Mouse (Mus musculus) intestine, postnatal 0 days (tissue): ENCODE results near the gene Dhrs9. TPM values are rescaled to one million over a fixed set of nuclear protein-coding genes. Genes with fewer than 3 reads are reported as not detected.
A peak's percentile ranks its signal among the peaks of the same experiment; 100 is the strongest.

ENCODE experiments used
- ATAC-seq: fragments of 200-750 bp; cut with Nextera tagmentation; 2 replicates; pipeline ENCODE4 v1.8.0; 2017; ENCODE audit warnings: mild to moderate bottlenecking, moderate TSS enrichment, moderate library complexity
- H3K27ac ChIP-seq: fragments of 300-500 bp; sonication (generic); 2 replicates; pipeline ENCODE4 v1.5.1; 2014; ENCODE audit warnings: mild to moderate bottlenecking, low read depth, low read length, moderate library complexity
- H3K27me3 ChIP-seq: fragments of 300-500 bp; sonication (generic); replicated peaks from 2 replicates; pipeline ENCODE4 v1.6.1; 2014; ENCODE audit warnings: low read length, mixed read lengths; ENCODE audit not compliant: control insufficient read depth, insufficient read depth
- H3K36me3 ChIP-seq: fragments of 300-500 bp; sonication (generic); 2 replicates; pipeline ENCODE4 v1.6.1; 2014; ENCODE audit warnings: mild to moderate bottlenecking, moderate library complexity; ENCODE audit not compliant: control insufficient read depth, insufficient read depth
- H3K4me1 ChIP-seq: fragments of 300-500 bp; sonication (generic); replicated peaks from 2 replicates; pipeline ENCODE4 v1.6.1; 2014; ENCODE audit warnings: antibody characterized with exemption, low read length, mixed read lengths; ENCODE audit not compliant: control insufficient read depth, insufficient read depth
- H3K4me2 ChIP-seq: fragments of 300-500 bp; sonication (generic); replicated peaks from 2 replicates; pipeline ENCODE4 v1.6.1; 2014; ENCODE audit warnings: low read depth, mild to moderate bottlenecking, moderate library complexity
- H3K4me3 ChIP-seq: fragments of 300-500 bp; sonication (generic); 2 replicates; pipeline ENCODE4 v1.5.1; 2014; ENCODE audit warnings: low read depth, low read length
- H3K9ac ChIP-seq: fragments of 300-500 bp; sonication (generic); 2 replicates; pipeline ENCODE4 v1.6.1; 2014; ENCODE audit warnings: mild to moderate bottlenecking, low read depth, low read length
- H3K9me3 ChIP-seq: fragments of 300-500 bp; sonication (generic); 2 replicates; pipeline ENCODE4 v1.6.1; 2016; ENCODE audit warnings: mixed run types; ENCODE audit not compliant: control insufficient read depth
- CTCF ChIP-seq: sonication (generic); IDR thresholded peaks from 2 replicates; pipeline ENCODE4 v1.5.1; 2016; ENCODE audit warnings: low read depth, mild to moderate bottlenecking, control low read depth, antibody characterized with exemption, moderate library complexity
- WGBS: fragments of 180-500 bp; shearing (Covaris S2); extraction: QIAGEN DNeasy Blood & Tissue Kit; methylation state at CpG from one replicate; pipeline ENCODE4 v1.1.7; 2014; 5-methylcytosine and 5-hydroxymethylcytosine counted together
- polyA plus RNA-seq: library from polyadenylated mRNA; unstranded; fragments of >200 nt; fragmentation: Nextera tagmentation; extraction: Ambion mirVana; gene quantifications from 2 replicates; pipeline ENCODE4 v1.2.1, GENCODE M21; 2015

Gene Dhrs9
- polyA plus RNA-seq, 1 experiment from 2014 or later: 2.2 TPM

DNA sequence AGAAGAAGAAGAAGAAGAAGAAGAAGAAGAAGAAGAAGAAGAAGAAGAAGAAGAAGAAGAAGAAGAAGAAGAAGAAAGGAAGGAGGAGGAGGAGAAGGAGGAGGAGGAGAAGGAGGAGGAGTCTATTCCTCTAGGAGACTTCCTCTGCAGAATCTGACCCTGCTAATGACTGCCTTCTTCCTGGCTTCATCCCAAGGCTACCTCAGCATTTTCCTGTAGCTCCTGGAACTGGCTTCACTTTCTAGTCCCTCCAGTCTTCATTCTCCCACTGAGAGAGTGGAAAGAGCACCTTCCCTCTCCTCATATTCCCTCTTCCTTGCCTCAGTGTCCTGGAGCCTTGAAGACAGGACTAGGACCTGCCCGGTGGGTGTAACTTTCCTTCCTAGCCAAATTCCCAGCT, 15.0 kb upstream of the Dhrs9 start:
- H3K27ac ChIP-seq: no peak overlapping the region
- H3K36me3 ChIP-seq: no peaks in the 10 kb centered on the region
- H3K4me1 ChIP-seq: no peaks in the 10 kb centered on the region
- no peaks in the 10 kb centered on the region for H3K27me3 ChIP-seq
- no peak overlapping the region for H3K4me2 ChIP-seq
- WGBS: 100% methylated on average over 1 of the region's 1 CpGs
- TF ChIP-seq CTCF: no peak
- ATAC-seq: no peak
- no peaks in the 10 kb centered on the region for H3K9me3 ChIP-seq
- no peak overlapping the region for H3K9ac ChIP-seq
- no peak overlapping the region for H3K4me3 ChIP-seq

DNA sequence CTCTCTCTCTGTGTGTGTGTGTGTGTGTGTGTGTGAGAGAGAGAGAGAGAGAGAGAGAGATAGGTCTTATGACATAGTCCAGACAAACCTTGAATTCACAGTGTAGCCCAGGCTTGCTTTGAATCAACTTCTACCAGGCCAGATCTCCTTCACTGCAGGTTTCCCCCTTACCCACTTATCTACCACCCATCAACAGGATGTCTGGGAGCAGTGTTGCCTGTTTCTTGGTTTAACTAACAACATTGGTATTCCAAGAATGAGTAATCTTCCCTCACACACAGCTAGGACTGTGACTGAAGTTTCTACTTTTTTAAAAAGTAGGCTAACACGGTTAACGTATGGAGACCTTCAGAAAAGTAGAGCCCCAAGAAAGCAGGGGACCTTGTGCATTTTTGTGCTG, 3.5 kb upstream of the Dhrs9 start:
- H3K27ac ChIP-seq: no peak overlapping the region
- H3K9me3 ChIP-seq: no peaks in the 10 kb centered on the region
- H3K9ac ChIP-seq: no peak overlapping the region
- no peaks in the 10 kb centered on the region for H3K4me1 ChIP-seq
- 67% methylated on average over 2 of the region's 2 CpGs for WGBS
- H3K4me3 ChIP-seq: no peak overlapping the region
- H3K27me3 ChIP-seq: no peaks in the 10 kb centered on the region
- no peak for ATAC-seq
- H3K36me3 ChIP-seq: no peaks in the 10 kb centered on the region
- no peak for TF ChIP-seq CTCF
- no peak overlapping the region for H3K4me2 ChIP-seq

DNA sequence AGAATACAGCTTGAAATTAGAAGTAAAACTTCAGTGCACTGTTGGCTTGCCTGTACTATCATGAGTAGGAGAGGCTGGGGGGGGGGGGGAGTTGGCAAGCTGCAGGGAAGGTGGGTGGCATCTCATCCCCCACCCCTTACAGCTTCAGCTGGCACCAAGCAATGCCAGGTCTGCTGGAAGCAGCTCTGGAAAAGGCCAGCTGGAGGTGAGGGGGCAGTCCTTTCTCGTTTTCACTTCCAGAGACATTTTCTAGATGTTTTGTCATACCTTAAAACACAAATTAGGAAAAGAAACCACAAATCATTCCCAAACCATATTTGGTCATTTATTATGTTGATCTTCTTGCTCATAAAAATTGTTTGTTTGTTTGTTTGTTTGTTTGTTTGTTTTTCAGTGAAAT, 444 bp upstream of the Dhrs9 start:
- TF ChIP-seq CTCF: no peak
- no peaks in the 10 kb centered on the region for H3K9me3 ChIP-seq
- WGBS: 83% methylated on average over 1 of the region's 1 CpGs

DNA sequence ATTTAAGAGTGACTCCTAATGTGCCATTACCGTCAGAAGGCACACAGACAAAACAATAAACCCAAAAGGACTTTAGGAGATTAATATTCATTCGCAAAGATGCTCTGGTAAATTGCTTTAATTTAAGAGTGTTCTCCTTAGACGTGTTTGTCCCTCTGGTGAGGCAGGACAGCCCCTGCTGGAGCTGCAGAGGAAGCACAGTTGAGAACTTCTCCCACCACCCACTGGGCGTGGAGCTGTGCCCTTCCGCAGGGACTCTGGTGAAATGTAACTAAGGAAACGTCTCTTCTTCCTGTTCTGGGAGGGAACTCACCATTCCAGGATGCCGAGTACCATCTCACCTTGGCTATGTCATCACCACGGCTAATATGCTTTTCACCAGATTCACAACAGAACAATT, 1.5 kb downstream of the Dhrs9 start:
- no peaks in the 10 kb centered on the region for H3K36me3 ChIP-seq
- peak; percentile 56 for TF ChIP-seq CTCF
- no peak overlapping the region for H3K9ac ChIP-seq
- no peaks in the 10 kb centered on the region for H3K9me3 ChIP-seq
- H3K4me3 ChIP-seq: no peak overlapping the region
- 46% methylated on average over 8 of the region's 8 CpGs for WGBS
- ATAC-seq: no peak
- H3K4me1 ChIP-seq: no peaks in the 10 kb centered on the region
- H3K27ac ChIP-seq: no peak overlapping the region
- H3K4me2 ChIP-seq: no peak overlapping the region
- no peaks in the 10 kb centered on the region for H3K27me3 ChIP-seq

More for the DNA sequence above, 444 bp upstream of the Dhrs9 start:
- H3K4me2 ChIP-seq: no peak overlapping the region
- no peak overlapping the region for H3K27ac ChIP-seq
- ATAC-seq: no peak
- H3K27me3 ChIP-seq: no peaks in the 10 kb centered on the region
- H3K36me3 ChIP-seq: no peaks in the 10 kb centered on the region
- H3K9ac ChIP-seq: no peak overlapping the region
- H3K4me3 ChIP-seq: no peak overlapping the region
- no peaks in the 10 kb centered on the region for H3K4me1 ChIP-seq

DNA sequence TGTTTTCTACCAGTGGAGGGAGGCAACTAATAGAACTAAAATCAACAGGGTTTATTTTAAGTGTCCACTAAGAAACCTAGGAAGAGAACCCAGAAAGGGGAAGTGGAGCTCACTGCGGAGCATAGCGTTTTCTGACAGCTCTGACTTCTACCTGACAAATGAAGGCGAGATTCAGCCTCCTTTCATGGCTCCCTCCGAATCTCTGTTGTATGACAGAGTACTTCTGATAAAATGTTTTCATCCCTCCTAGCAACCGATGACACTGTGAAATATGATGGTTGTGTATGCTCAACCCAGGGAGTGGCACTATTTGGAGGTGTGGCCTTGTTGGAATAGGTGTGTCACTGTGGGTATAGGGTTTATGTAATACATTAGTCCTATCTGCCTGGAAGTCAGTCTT, 2.6 kb downstream of the Dhrs9 start:
- H3K9me3 ChIP-seq: no peaks in the 10 kb centered on the region
- no peak for TF ChIP-seq CTCF
- 58% methylated on average over 5 of the region's 5 CpGs for WGBS
- no peaks in the 10 kb centered on the region for H3K27me3 ChIP-seq
- ATAC-seq: peak; percentile 47; the same call in 1 of the 2 replicates
- no peaks in the 10 kb centered on the region for H3K4me1 ChIP-seq
- H3K4me2 ChIP-seq: no peak overlapping the region
- H3K36me3 ChIP-seq: no peaks in the 10 kb centered on the region
- no peak overlapping the region for H3K27ac ChIP-seq
- H3K4me3 ChIP-seq: no peak overlapping the region
- no peak overlapping the region for H3K9ac ChIP-seq

DNA sequence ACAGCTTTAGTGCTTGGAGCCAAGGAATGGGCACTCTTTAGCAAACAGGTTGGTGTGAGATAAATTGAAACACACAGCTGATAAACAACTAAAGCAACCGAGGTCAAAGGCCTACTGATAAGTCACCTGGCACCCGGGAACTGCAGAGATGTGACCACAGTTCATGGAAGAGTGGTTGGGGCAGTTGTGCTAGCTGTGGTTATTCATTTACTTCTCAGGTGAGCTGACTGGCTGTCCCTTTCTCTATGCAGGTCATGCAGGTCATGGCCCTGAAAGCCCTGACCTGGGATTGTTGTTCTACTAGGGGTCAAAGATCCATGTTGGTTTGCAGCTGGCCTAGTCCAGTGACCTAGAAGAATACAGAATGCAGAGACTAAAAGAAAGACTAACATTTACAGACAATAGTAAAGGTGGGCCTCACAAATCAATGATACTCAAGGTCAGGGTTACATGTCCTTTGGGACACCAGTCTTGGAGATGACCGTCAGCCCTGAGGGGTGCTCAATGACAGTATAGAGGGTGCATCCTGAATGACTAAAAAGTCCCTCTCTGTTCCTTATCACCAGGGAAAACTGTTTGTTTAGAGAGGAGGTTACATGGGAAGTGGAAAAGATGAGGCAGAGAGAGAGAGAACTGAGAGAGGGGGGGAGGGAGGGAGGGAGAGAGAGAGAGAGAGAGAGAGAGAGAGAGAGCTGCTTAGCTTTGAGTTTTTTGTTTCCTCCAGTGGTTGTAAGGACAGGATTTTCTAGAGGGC, 6.0 kb downstream of the Dhrs9 start:
- 35% methylated on average over 3 of the region's 3 CpGs for WGBS

More for the DNA sequence above, 6.0 kb downstream of the Dhrs9 start:
- H3K4me3 ChIP-seq: no peak overlapping the region
- no peak for TF ChIP-seq CTCF
- no peak overlapping the region for H3K4me2 ChIP-seq
- no peaks in the 10 kb centered on the region for H3K4me1 ChIP-seq
- ATAC-seq: peak; percentile 94
- H3K27ac ChIP-seq: no peak overlapping the region
- H3K9me3 ChIP-seq: no peaks in the 10 kb centered on the region
- no peak overlapping the region for H3K9ac ChIP-seq
- H3K36me3 ChIP-seq: no peaks in the 10 kb centered on the region
- no peaks in the 10 kb centered on the region for H3K27me3 ChIP-seq
